Mouse (Mus musculus) G1E (cell line): ENCODE results near the gene Pdpr.
"Not testable (repeated sequence)": the region's sequence is repeated elsewhere in the genome, so short reads cannot be mapped to it uniquely, and the experiment has no call there.

Experiments
- CTCF ChIP-seq: IDR thresholded peaks from 2 replicates; pipeline ENCODE4 v1.5.1; 2012; ENCODE audit warnings: low read depth, low read length, inconsistent platforms, mixed read lengths
- GATA1 ChIP-seq: IDR thresholded peaks from 2 replicates; pipeline ENCODE4 v1.6.1; 2012; ENCODE audit warnings: borderline replicate concordance, low read length, inconsistent platforms, mixed read lengths
- GATA2 ChIP-seq: IDR thresholded peaks from 2 replicates; pipeline ENCODE4 v1.6.1; 2012; ENCODE audit warnings: low read depth, low read length, inconsistent platforms, borderline replicate concordance
- POLR2AphosphoS5 ChIP-seq: IDR thresholded peaks from 2 replicates; pipeline ENCODE4 v1.6.1; 2012; ENCODE audit warnings: low read depth, low read length, inconsistent platforms; ENCODE audit not compliant: insufficient replicate concordance
- TAL1 ChIP-seq: conservative IDR thresholded peaks from 2 replicates; pipeline ENCODE4 v1.6.1; 2012; ENCODE audit warnings: low read depth, low read length, inconsistent platforms, mixed read lengths

DNA sequence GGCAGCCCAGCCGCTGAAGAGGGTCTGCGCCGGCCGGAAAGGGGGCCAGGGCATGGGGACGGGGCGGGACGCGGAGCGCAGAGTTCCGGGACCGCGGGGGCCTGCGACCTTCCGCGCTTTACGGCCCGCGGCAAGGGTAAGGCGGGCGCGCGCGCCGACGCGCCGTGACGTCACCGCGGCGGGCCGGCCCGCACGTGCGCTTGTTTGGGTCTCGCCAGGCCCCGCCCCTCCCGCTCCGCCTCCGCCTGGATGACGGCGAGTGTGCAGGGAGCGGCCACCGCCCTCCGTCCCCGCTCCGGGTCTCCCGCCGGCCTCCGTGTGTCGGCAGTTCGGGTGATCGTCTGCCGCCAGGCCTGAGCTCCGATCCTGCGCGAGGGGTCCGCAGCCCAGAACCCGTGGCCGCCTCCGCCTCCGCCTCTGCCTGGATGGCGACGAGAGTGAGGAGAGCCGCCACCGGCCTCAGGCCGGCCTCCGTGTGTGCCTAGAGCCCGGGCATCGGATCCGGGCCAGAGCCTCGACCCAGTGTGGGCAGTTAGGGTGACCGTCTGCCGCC is 51.1 kb downstream of the Pdpr start:
- TF ChIP-seq CTCF, GATA1, TAL1, GATA2, POLR2AphosphoS5: not testable (repeated sequence)
